19 mouse cellular contexts compared by ENCODE assay signal in the genomic region with DNA sequence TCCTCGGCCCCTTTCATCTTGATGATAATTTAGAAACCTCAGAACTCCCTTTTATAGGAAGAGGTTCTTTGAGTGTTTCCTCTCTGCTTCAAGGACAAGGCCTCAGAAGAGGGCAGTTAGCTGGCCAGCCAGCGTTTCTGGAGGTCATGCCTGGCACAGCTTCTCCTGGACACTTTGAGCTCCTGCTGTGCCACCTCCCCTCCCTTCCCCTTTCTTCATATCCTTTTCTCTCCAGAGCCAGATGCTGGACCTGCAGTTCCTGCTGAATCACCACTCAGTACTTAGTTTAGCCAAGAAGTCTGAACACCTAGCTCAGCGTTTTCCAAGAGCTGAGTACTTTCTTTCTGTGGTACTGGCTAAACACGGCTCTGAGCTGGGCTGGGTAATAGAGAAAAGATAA. TPM values are rescaled to one million over a fixed set of nuclear protein-coding genes. Genes with fewer than 3 reads are reported as not detected.
DNase-seq lines count a peak whose midpoint lies in the region; ATAC-seq and TF ChIP-seq lines count a peak whose summit lies in the region.
"Had no signal": no experiment of that assay in that cellular context is flagged by ENCODE, and none has a peak within 500 bp of the region (broad histone marks: within the 10 kb centered on the region; RNA-seq: fewer than 3 reads in every experiment).

No protein-coding gene starts in this region.

- H3K9me3 ChIP-seq in forebrain, postnatal 0 days (ENCODE audit: low read length): no peaks in the 10 kb centered on the region
- H3K9me3 ChIP-seq in limb, embryonic 10.5 days (replicated peaks): no peaks in the 10 kb centered on the region

- no peaks in the 10 kb centered on the region for H3K27me3 ChIP-seq in forebrain, postnatal 0 days (ENCODE audit: insufficient read depth, low read length)
- H3K27me3 ChIP-seq in limb, embryonic 10.5 days (ENCODE audit: low read depth, poor library complexity, severe bottlenecking): no peaks in the 10 kb centered on the region

- H3K4me1 ChIP-seq in forebrain, postnatal 0 days (ENCODE audit: insufficient read depth): no peaks in the 10 kb centered on the region
- peaks cover 2% of the 10 kb centered on the region; the same call in 1 of the 2 replicates for H3K4me1 ChIP-seq in limb, embryonic 10.5 days

- WGBS in macrophage (ENCODE audit: missing documents): 15% methylated on average over 4 of the region's 4 CpGs
- 77% methylated on average over 4 of the region's 4 CpGs for WGBS in forebrain, postnatal 0 days
- 79% methylated on average over 4 of the region's 4 CpGs for WGBS in limb, embryonic 10.5 days

- no peak overlapping the region for H3K4me2 ChIP-seq in forebrain, postnatal 0 days (ENCODE audit: low read depth)

- H3K36me3 ChIP-seq in macrophage (ENCODE audit: inconsistent target): peaks cover 14% of the 10 kb centered on the region; the same call in 1 of the 2 replicates
- H3K36me3 ChIP-seq in forebrain, postnatal 0 days (ENCODE audit: insufficient read depth): peaks cover 4% of the 10 kb centered on the region; the same call in 1 of the 2 replicates
- H3K36me3 ChIP-seq in limb, embryonic 10.5 days: no peaks in the 10 kb centered on the region

- peak overlapping the region; percentile 87 for H3K27ac ChIP-seq in gastrocnemius, adult 2 months
- H3K27ac ChIP-seq in macrophage: peak overlapping the region; percentile 92
- no peak overlapping the region for H3K27ac ChIP-seq in forebrain, postnatal 0 days (ENCODE audit: low read depth, low read length)
- no peak overlapping the region for H3K27ac ChIP-seq in limb, embryonic 10.5 days

- no peak for ATAC-seq in forebrain, postnatal 0 days
- ATAC-seq: intestine, postnatal 0 days; midbrain, embryonic 16.5 days had no signal

- no peak overlapping the region; the same call in 1 of the 2 replicates for H3K4me3 ChIP-seq in gastrocnemius, adult 2 months
- no peak overlapping the region for H3K4me3 ChIP-seq in macrophage (ENCODE audit: inconsistent target)
- H3K4me3 ChIP-seq in forebrain, postnatal 0 days (ENCODE audit: low read depth, low read length): no peak overlapping the region
- no peak overlapping the region for H3K4me3 ChIP-seq in limb, embryonic 10.5 days

- no peak for TF ChIP-seq CTCF in gastrocnemius, adult 2 months (IDR thresholded peaks at IDR 0.05)
- no peak for TF ChIP-seq CTCF in forebrain, postnatal 0 days (IDR thresholded peaks at IDR 0.05; ENCODE audit: low read depth)

- peaks cover 48% of the 10 kb centered on the region for H3K79me2 ChIP-seq in macrophage (ENCODE audit: inconsistent target)

- DNase-seq in gastrocnemius, adult 2 months: peak; percentile 82
- no peak for DNase-seq in gastrocnemius, postnatal 10 days
- peak; percentile 47 to 55 for DNase-seq in kidney, adult 8-10 months
- DNase-seq in kidney, postnatal 4 days: no peak
- peak; percentile 72 for DNase-seq in brain, adult 2 months (ENCODE audit: low read depth, low spot score)
- no peak for DNase-seq in forebrain, postnatal 0 days
- DNase-seq in limb, embryonic 10.5 days (ENCODE audit: low spot score): no peak
- DNase-seq: cerebellum, adult 18-20 months; layer of hippocampus, postnatal 36 days; lung, postnatal 36 days; right cerebral cortex, postnatal 14 days; thymus, postnatal 4 days had no signal

- intact Hi-C loops in gastrocnemius, adult 2 months (cut with DNase I): loop anchor here (2.0 kb wide), 1 partner anchor 32 kb away; a partner anchor contains a TSS

- H3K9ac ChIP-seq in forebrain, postnatal 0 days: no peak overlapping the region

RNA-seq across cellular contexts. Expression of a gene that starts 32.5 kb away (rescaled TPM):
- 10 to 100 TPM; 21.4 to 23.6 TPM for total RNA-seq in gastrocnemius, adult 2 months (2021)
- 1 to 10 TPM; 5.7 to 7.5 TPM for total RNA-seq in gastrocnemius, postnatal 10 days (2021)
- total RNA-seq in macrophage (2018; cell fraction: chromatin; rRNA removed): 100 to 1,000 TPM in 15 of 26 experiments, 10 to 100 TPM in 11; 41.3 to 275 (median 105) TPM
- 100 to 1,000 TPM in 15 of 26 experiments, 10 to 100 TPM in 11; 67.5 to 157 (median 114) TPM for total RNA-seq in macrophage (2018; cell fraction: cytosol; rRNA removed)
- total RNA-seq in macrophage (2018; cell fraction: nucleus; rRNA removed): 100 to 1,000 TPM in 21 of 26 experiments, 10 to 100 TPM in 5; 80.4 to 487 (median 204) TPM
- polyA plus RNA-seq in macrophage (2018): 62.3 to 349 TPM (median 87.2 TPM) in 3 replicates
- 11.8 and 13.3 TPM in 2 replicates for total RNA-seq in forebrain, postnatal 0 days (2014; rRNA removed)
- 12.5 and 14.5 TPM in 2 replicates for polyA plus RNA-seq in forebrain, postnatal 0 days (2015; fragmentation: Nextera tagmentation; extraction: Ambion mirVana)
- 0.50 and 0.77 TPM in 2 replicates for polyA plus RNA-seq in limb, embryonic 10.5 days (2016; fragmentation: Nextera tagmentation; extraction: Ambion mirVana)

RNA-seq across cellular contexts. Expression of a gene that starts 37.3 kb away (rescaled TPM):
- not detected for total RNA-seq in gastrocnemius, adult 2 months (2021)
- total RNA-seq in gastrocnemius, postnatal 10 days (2021): under 1 TPM in 1 of 2 experiments, not detected in 1; 0.50 TPM
- not detected for total RNA-seq in macrophage (2018; cell fraction: chromatin; rRNA removed)
- under 1 TPM in 21 of 26 experiments, not detected in 5; 0.10 to 0.47 (median 0.19) TPM for total RNA-seq in macrophage (2018; cell fraction: cytosol; rRNA removed)
- under 1 TPM in 5 of 26 experiments, not detected in 21; 0.44 to 0.98 (median 0.65) TPM for total RNA-seq in macrophage (2018; cell fraction: nucleus; rRNA removed)
- 0.42 to 0.85 TPM in 2 of 3 replicates, not detected in the other for polyA plus RNA-seq in macrophage (2018)
- 0.38 TPM in 1 of 2 replicates, not detected in the other for total RNA-seq in forebrain, postnatal 0 days (2014; rRNA removed)
- polyA plus RNA-seq in forebrain, postnatal 0 days (2015; fragmentation: Nextera tagmentation; extraction: Ambion mirVana): not detected in 2 replicates
- polyA plus RNA-seq in limb, embryonic 10.5 days (2016; fragmentation: Nextera tagmentation; extraction: Ambion mirVana): not detected in 2 replicates
- total RNA-seq: heart, postnatal 14 days; layer of hippocampus, postnatal 36 days had no signal
- polyA plus RNA-seq: intestine, postnatal 0 days; limb, embryonic 11.5 days; midbrain, embryonic 16.5 days; neural tube, embryonic 14.5 days; stomach, embryonic 14.5 days had no signal

RNA-seq across cellular contexts. Expression of a gene that starts 50.6 kb away (rescaled TPM):
- total RNA-seq in gastrocnemius, adult 2 months (2021): not detected
- total RNA-seq in gastrocnemius, postnatal 10 days (2021): not detected
- total RNA-seq in macrophage (2018; cell fraction: chromatin; rRNA removed): not detected
- not detected for total RNA-seq in macrophage (2018; cell fraction: cytosol; rRNA removed)
- total RNA-seq in macrophage (2018; cell fraction: nucleus; rRNA removed): under 1 TPM in 1 of 26 experiments, not detected in 25; 0.34 TPM
- polyA plus RNA-seq in macrophage (2018): not detected in 3 replicates
- 0.14 and 0.15 TPM in 2 replicates for total RNA-seq in forebrain, postnatal 0 days (2014; rRNA removed)
- 0.06 and 0.13 TPM in 2 replicates for polyA plus RNA-seq in forebrain, postnatal 0 days (2015; fragmentation: Nextera tagmentation; extraction: Ambion mirVana)
- polyA plus RNA-seq in limb, embryonic 10.5 days (2016; fragmentation: Nextera tagmentation; extraction: Ambion mirVana): 0.10 and 0.16 TPM in 2 replicates
- total RNA-seq: heart, postnatal 14 days; layer of hippocampus, postnatal 36 days had no signal
- polyA plus RNA-seq: intestine, postnatal 0 days had no signal

Comparison
In these comparisons a context has a peak if more than half of its experiments do, and no peak if none do; other contexts are left out.
1. DNase-seq: peak in gastrocnemius, adult 2 months (single experiment), kidney, adult 8-10 months (2 of 2) and brain, adult 2 months (single experiment); none in gastrocnemius, postnatal 10 days (single experiment), kidney, postnatal 4 days (0 of 2), forebrain, postnatal 0 days (single experiment) and limb, embryonic 10.5 days (single experiment).
2. H3K27ac ChIP-seq: peak in gastrocnemius, adult 2 months (single experiment) and macrophage (single experiment); none in forebrain, postnatal 0 days (single experiment) and limb, embryonic 10.5 days (single experiment).